Mouse (Mus musculus) spleen, adult 2 months (tissue): ENCODE data around the gene Olfr571. TPM values are rescaled to one million over a fixed set of nuclear protein-coding genes. Genes with fewer than 3 reads are reported as not detected.

Experiments used
- DNase-seq, 2 experiments: peaks; one replicate each; pipeline versions ENCODE4 v3.0.0 to v3.0.0-alpha.2; 2012 to 2021; ENCODE audit warnings: low spot score in 2 of 2, low read depth in 1 of 2
- H3K27ac ChIP-seq: fragments of 200-500 bp; 2 replicates; pipeline ENCODE4 v1.5.1; 2012; ENCODE audit warnings: low read length, inconsistent platforms; ENCODE audit not compliant: insufficient read depth
- H3K27me3 ChIP-seq: fragments of 200-500 bp; 2 replicates; pipeline ENCODE4 v1.6.1; 2012; ENCODE audit warnings: mild to moderate bottlenecking, moderate library complexity, low read length, inconsistent platforms; ENCODE audit not compliant: control insufficient read depth, insufficient read depth
- H3K36me3 ChIP-seq: fragments of 200-500 bp; 2 replicates; pipeline ENCODE4 v1.6.1; 2012; ENCODE audit warnings: mild to moderate bottlenecking, low read length, inconsistent platforms; ENCODE audit not compliant: control insufficient read depth, insufficient read depth
- H3K4me1 ChIP-seq: fragments of 200-500 bp; 2 replicates; pipeline ENCODE4 v1.6.1; 2011; ENCODE audit warnings: inconsistent platforms; ENCODE audit not compliant: control insufficient read depth, insufficient read depth, insufficient read length
- H3K4me3 ChIP-seq: fragments of 200-500 bp; 2 replicates; pipeline ENCODE4 v1.5.1; 2011; ENCODE audit warnings: mild to moderate bottlenecking, inconsistent platforms; ENCODE audit not compliant: insufficient read depth, insufficient read length; ENCODE audit errors: extremely low read depth
- CTCF ChIP-seq: fragments of 200-500 bp; IDR thresholded peaks from 2 replicates; pipeline ENCODE4 v1.5.1; 2011; ENCODE audit warnings: mild to moderate bottlenecking, inconsistent platforms; ENCODE audit not compliant: insufficient read depth, insufficient read length, insufficient replicate concordance; ENCODE audit errors: extremely low read depth
- POLR2A ChIP-seq: fragments of 200-500 bp; IDR thresholded peaks from 2 replicates; pipeline ENCODE4 v1.6.1; 2011; ENCODE audit warnings: low read depth, low read length, inconsistent platforms
- WGBS: fragments of 180-500 bp; shearing (Covaris S2); methylation state at CpG from one replicate; pipeline ENCODE4 v1.1.7; 2018; 5-methylcytosine and 5-hydroxymethylcytosine counted together
- polyA plus RNA-seq: library from polyadenylated mRNA; depleted of rRNA; stranded (reverse); fragments of >200 nt; gene quantifications from 2 replicates; pipeline ENCODE4 v1.2.3, GENCODE M21; 2012

The Olfr571 gene
- polyA plus RNA-seq, 1 experiment = not detected

DNA sequence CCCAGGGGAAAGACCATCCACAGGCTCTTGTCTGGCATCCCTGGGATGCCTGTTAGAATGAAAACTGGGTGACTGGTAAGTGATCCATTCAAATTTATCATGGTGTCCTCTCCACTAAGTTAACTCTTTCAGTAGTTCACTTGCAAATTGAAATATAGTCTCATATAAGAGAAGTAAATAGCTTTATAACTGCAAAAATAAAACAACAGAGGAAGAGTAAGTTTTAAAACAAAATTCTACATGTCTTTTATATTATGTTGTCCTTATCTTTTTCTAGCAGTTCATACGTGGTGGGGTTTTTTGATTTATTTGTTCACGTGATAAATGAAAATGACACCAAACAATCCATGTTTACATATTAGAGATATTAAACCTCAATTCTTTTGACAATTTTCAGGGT lies 25.1 kb upstream of the Olfr571 start, which contains the start of gene Olfr573-ps1:
Olfr573-ps1 (minus strand) TSS at position 101 of the 400 bp plus-strand sequence.
- Histone ChIP-seq H3K27me3 (no peaks in the 10 kb centered on the region), H3K4me1 (no peaks in the 10 kb centered on the region), H3K4me3 (no peak within 1 kb of the TSS), H3K27ac (no peak within 1 kb of the TSS), H3K36me3 (no peaks in the 10 kb centered on the region)
- WGBS = 88% methylated on average over 2 of the region's 2 CpGs
- no peak for TF ChIP-seq CTCF
- TF ChIP-seq POLR2A = no peak
- DNase-seq = no peak

GRCm38 (mm10) chr7:102927105-102927504 lies 9.8 kb upstream of the Olfr571 start:
- H3K36me3 ChIP-seq = no peaks in the 10 kb centered on the region
- WGBS = 21% methylated on average over 3 of the region's 3 CpGs
- H3K27ac ChIP-seq = no peak overlapping the region

DNA sequence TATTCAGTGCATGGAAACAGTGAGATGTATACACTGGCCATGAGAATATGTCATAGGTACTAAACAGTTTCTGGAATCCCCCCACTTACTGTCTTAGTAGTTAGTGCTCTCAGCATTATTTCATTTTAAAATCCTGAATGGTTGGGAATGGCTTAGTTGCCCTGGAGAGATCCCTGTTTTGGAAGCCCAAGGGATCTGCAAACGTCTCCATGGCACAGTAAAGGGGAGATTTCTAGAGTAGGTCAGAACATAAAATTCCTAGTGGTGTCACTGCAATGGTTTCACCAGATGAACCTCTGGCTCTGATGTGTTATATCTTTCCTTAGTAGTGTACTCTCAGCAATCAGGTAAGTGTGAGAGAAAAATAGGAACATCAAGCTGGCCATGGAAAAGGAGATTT lies 6.8 kb upstream of the Olfr571 start, which contains the start of gene Olfr572:
Olfr572 (plus strand) TSS at position 301 of the 400 bp plus-strand sequence.
- TF ChIP-seq CTCF = no peak
- TF ChIP-seq POLR2A = no peak
- Histone ChIP-seq H3K27ac (no peak within 1 kb of the TSS), H3K4me1 (no peaks in the 10 kb centered on the region), H3K27me3 (no peaks in the 10 kb centered on the region), H3K36me3 (no peaks in the 10 kb centered on the region), H3K4me3 (no peak within 1 kb of the TSS)
- DNase-seq = no peak
- 70% methylated on average over 1 of the region's 1 CpGs for WGBS

More at GRCm38 (mm10) chr7:102927105-102927504, 9.8 kb upstream of the Olfr571 start:
- no peak for DNase-seq
- H3K27me3 ChIP-seq = no peaks in the 10 kb centered on the region
- H3K4me1 ChIP-seq = no peaks in the 10 kb centered on the region
- no peak for TF ChIP-seq CTCF
- H3K4me3 ChIP-seq = no peak overlapping the region

- 16% methylated on average over 1 of the region's 1 CpGs for WGBS
Measured at GRCm38 (mm10) chr7:102919632-102920031, 2.3 kb upstream of the Olfr571 start.

DNA sequence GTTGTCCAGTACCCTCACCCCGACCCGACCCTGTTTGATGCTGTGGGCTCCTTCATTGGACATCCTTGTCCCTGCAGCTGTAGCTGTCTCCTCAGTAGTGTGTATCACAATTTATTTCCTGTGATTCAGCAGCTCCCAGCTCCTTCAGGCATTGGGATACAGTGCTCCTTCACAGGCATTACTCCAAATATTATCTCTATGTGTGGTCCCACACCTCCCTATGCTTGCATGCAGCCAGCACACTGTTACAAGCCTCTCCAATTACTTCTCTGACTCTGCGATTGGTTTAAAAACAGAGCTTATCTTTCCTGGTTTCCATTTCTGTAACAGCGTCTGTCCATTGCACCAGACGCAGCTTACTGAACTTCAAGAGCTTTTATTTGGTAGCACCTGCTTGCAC lies 931 bp downstream of the Olfr571 start:
- 74% methylated on average over 5 of the region's 5 CpGs for WGBS
- TF ChIP-seq CTCF (no peak), POLR2A (no peak)
- Histone ChIP-seq H3K27me3 (no peaks in the 10 kb centered on the region), H3K27ac (no peak overlapping the region), H3K36me3 (no peaks in the 10 kb centered on the region), H3K4me1 (no peaks in the 10 kb centered on the region), H3K4me3 (no peak overlapping the region)
- no peak for DNase-seq

More at GRCm38 (mm10) chr7:102919632-102920031, 2.3 kb upstream of the Olfr571 start:
- H3K4me3 ChIP-seq = no peak overlapping the region
- no peak for TF ChIP-seq CTCF
- no peak for TF ChIP-seq POLR2A
- no peak overlapping the region for H3K27ac ChIP-seq
- peak in 1 of 2 experiments; percentile 3 for DNase-seq
- H3K4me1 ChIP-seq = no peaks in the 10 kb centered on the region
- H3K27me3 ChIP-seq = no peaks in the 10 kb centered on the region
- H3K36me3 ChIP-seq = no peaks in the 10 kb centered on the region

GRCm38 (mm10) chr7:102915261-102915660 lies 2.1 kb downstream of the Olfr571 start:
- Histone ChIP-seq H3K27ac (no peak overlapping the region), H3K4me3 (no peak overlapping the region), H3K36me3 (no peaks in the 10 kb centered on the region), H3K27me3 (no peaks in the 10 kb centered on the region), H3K4me1 (no peaks in the 10 kb centered on the region)
- 22% methylated on average over 1 of the region's 1 CpGs for WGBS
- no peak for DNase-seq
- TF ChIP-seq CTCF = no peak
- no peak for TF ChIP-seq POLR2A

DNA sequence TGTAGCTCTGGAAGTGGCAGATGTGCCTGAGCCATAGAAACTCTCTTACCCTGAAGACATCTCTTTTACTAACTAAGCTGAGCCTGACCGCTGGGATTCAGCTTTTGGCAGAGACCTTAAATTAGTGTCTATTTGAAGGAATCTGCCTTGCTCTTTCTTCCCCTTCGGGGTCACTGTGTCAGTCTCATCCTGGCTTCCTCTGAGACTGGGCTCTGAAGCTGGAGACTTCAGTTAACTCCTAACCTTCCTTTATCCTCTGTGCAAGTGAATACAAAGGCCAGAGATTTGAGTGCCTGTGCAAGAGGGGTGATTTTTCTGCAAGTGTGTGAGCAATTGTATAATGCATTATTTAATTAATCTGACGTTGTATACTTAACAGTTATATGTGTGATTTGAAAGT lies 26.6 kb downstream of the Olfr571 start, which contains the start of gene Olfr569:
Olfr569 (minus strand) TSS at position 101 of the 400 bp plus-strand sequence.
- no peak within 1 kb of the TSS for H3K27ac ChIP-seq
- WGBS = 73% methylated on average over 3 of the region's 3 CpGs
- no peak for TF ChIP-seq POLR2A
- TF ChIP-seq CTCF = no peak
- no peaks in the 10 kb centered on the region for H3K27me3 ChIP-seq
- DNase-seq = no peak
- no peak within 1 kb of the TSS for H3K4me3 ChIP-seq
- no peaks in the 10 kb centered on the region for H3K4me1 ChIP-seq
- no peaks in the 10 kb centered on the region for H3K36me3 ChIP-seq

DNA sequence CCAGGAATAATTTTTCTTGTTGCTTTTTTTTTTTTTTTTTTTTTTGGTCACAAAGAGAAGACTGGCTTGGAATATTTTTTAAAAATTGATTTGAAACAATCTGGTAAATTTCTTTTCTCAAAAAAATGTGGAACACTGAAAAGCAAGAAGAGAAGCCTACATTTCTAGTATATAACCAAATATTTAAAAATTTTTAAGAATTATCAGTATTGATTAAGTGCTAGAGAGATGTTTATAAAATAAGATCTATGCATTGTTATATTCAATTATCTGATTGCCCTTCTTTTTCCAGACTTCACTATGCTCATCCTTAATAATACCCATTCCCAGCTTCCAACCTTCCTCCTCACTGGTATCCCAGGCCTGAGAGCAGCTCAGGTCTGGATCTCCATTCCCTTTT lies 40.5 kb downstream of the Olfr571 start, which contains the start of gene Olfr568:
Olfr568 (plus strand) TSS at position 301 of the 400 bp plus-strand sequence.
- no peak within 1 kb of the TSS for H3K4me3 ChIP-seq
- H3K27ac ChIP-seq = no peak within 1 kb of the TSS
- DNase-seq = no peak
- TF ChIP-seq POLR2A (no peak), CTCF (no peak)
- no peaks in the 10 kb centered on the region for H3K36me3 ChIP-seq
- no peaks in the 10 kb centered on the region for H3K27me3 ChIP-seq
- H3K4me1 ChIP-seq = no peaks in the 10 kb centered on the region
